Mouse (Mus musculus) midbrain, embryonic 12.5 days (tissue): ENCODE measurements around the gene Meis2. TPM values are rescaled to one million over a fixed set of nuclear protein-coding genes. Genes with fewer than 3 reads are reported as not detected.
A peak's percentile ranks its signal among the peaks of the same experiment; 100 is the strongest.

Experiments used
- ATAC-seq: fragments of 200-750 bp; cut with Nextera tagmentation; 2 replicates; pipeline ENCODE4 v1.8.0; 2017; ENCODE audit warnings: low read depth, moderate TSS enrichment, moderate library complexity; ENCODE audit not compliant: low FRiP score
- H3K27ac ChIP-seq: fragments of 300-500 bp; sonication (generic); replicated peaks from 2 replicates; pipeline ENCODE4 v1.5.1; 2016; ENCODE audit warnings: mild to moderate bottlenecking
- H3K27me3 ChIP-seq: fragments of 300-500 bp; sonication (generic); 2 replicates; pipeline ENCODE4 v1.6.1; 2016; ENCODE audit warnings: mild to moderate bottlenecking
- H3K36me3 ChIP-seq: fragments of 300-500 bp; sonication (generic); 2 replicates; pipeline ENCODE4 v1.6.1; 2016
- H3K4me1 ChIP-seq: fragments of 300-500 bp; sonication (generic); 2 replicates; pipeline ENCODE4 v1.6.1; 2016
- H3K4me2 ChIP-seq: fragments of 300-500 bp; sonication (generic); replicated peaks from 2 replicates; pipeline ENCODE4 v1.6.1; 2016; ENCODE audit warnings: mild to moderate bottlenecking, moderate library complexity
- H3K4me3 ChIP-seq: fragments of 300-500 bp; sonication (generic); 2 replicates; pipeline ENCODE4 v1.5.1; 2016; ENCODE audit warnings: mild to moderate bottlenecking
- H3K9ac ChIP-seq: fragments of 300-500 bp; sonication (generic); replicated peaks from 2 replicates; pipeline ENCODE4 v1.6.1; 2016; ENCODE audit warnings: mild to moderate bottlenecking, moderate library complexity
- H3K9me3 ChIP-seq: fragments of 300-500 bp; sonication (generic); 2 replicates; pipeline ENCODE4 v1.6.1; 2016; ENCODE audit warnings: mild to moderate bottlenecking
- WGBS: fragments of 180-500 bp; shearing (Covaris S2); methylation state at CpG from one replicate; pipeline ENCODE4 v1.1.7; 2016; 5-methylcytosine and 5-hydroxymethylcytosine counted together
- polyA plus RNA-seq: library from polyadenylated mRNA; unstranded; fragments of >200 nt; fragmentation: Nextera tagmentation; extraction: Ambion mirVana; gene quantifications from 2 replicates; pipeline ENCODE4 v1.2.1, GENCODE M21; 2016

Gene Meis2
- polyA plus RNA-seq, 1 experiment from 2014 or later, result 92.1 TPM

DNA sequence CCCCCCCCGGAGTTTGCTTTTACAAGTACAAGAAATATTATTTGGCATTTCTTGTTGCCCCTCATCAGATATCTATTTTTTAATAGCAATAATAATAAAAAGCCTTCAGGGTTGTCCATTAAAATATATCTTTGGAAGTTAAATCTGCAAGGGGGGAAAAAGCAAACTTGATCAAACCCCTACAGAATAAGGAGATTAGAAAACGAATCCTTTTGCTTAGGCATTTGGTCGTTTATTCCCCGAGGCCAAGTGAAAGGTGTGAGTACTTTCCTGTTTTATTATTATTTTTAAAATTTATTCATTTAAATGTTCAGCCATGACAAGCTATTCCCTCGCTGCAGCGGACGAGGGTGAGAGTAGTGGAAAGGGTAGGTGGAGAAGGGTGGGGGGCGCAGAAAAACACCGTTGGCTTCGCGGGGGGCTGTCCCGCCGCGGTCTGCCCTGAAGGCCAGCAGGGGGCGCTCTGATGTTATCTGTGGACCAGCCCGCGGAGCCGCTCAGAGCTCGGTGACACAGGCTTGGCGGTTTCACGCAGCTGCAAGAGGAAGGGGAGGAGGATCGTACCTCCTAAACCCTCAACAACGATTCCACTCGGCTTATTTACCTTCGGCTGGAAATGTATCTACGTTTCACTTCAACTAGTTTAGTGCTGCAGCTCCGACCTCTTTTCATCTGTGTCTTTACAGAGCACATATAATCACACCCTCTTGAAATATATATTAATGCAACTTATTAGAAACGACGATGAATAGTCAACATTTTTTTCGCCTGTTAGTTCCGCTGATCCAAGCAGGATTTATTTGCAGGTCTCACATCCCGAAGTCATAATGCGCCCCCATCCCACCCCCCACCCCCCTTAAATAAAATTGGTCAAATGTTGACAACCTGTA lies 209.9 kb downstream of the Meis2 start:
- peak; percentile 64 for ATAC-seq
- no peak overlapping the region for H3K27ac ChIP-seq
- 1% methylated on average over 31 of the region's 33 CpGs for WGBS

DNA sequence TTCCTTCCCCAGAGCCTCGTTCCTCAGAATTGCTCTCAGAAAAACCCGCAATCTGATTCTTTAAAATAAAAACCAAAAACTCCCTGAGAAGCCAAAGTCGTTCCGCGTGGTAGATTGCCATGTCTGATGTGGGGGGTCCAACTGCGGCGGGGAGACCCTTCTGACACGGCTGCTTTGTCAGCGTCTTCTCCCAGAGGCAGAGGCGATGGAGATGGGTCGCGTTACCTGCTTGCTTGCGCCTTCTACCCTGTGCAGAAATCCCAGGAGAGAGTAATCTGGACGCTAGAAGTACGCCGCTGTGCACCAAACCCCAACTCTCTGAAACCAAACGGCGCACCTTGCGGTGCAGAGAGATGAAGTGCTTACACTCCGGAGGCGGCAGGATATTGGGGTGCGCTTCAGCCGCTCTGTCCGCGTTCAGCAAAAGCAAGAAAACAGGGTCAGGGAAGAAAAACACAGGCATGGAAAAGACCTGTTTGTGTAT lies 210.8 kb downstream of the Meis2 start:
- Histone ChIP-seq H3K4me3 (peak overlapping the region; percentile 18), H3K9ac (no peak overlapping the region), H3K9me3 (no peaks in the 10 kb centered on the region), H3K27ac (no peak overlapping the region), H3K27me3 (peaks cover 73% of the 10 kb centered on the region), H3K4me2 (peak overlapping the region; percentile 60), H3K36me3 (no peaks in the 10 kb centered on the region), H3K4me1 (peaks cover 48% of the 10 kb centered on the region)
- ATAC-seq, result no peak
- 1% methylated on average over 25 of the region's 25 CpGs for WGBS

More for the DNA sequence above, 209.9 kb downstream of the Meis2 start:
- Histone ChIP-seq H3K9me3 (no peaks in the 10 kb centered on the region), H3K9ac (no peak overlapping the region), H3K27me3 (peaks cover 67% of the 10 kb centered on the region), H3K4me1 (peaks cover 55% of the 10 kb centered on the region), H3K36me3 (no peaks in the 10 kb centered on the region), H3K4me3 (peak overlapping the region; percentile 33), H3K4me2 (peak overlapping the region; percentile 60)

DNA sequence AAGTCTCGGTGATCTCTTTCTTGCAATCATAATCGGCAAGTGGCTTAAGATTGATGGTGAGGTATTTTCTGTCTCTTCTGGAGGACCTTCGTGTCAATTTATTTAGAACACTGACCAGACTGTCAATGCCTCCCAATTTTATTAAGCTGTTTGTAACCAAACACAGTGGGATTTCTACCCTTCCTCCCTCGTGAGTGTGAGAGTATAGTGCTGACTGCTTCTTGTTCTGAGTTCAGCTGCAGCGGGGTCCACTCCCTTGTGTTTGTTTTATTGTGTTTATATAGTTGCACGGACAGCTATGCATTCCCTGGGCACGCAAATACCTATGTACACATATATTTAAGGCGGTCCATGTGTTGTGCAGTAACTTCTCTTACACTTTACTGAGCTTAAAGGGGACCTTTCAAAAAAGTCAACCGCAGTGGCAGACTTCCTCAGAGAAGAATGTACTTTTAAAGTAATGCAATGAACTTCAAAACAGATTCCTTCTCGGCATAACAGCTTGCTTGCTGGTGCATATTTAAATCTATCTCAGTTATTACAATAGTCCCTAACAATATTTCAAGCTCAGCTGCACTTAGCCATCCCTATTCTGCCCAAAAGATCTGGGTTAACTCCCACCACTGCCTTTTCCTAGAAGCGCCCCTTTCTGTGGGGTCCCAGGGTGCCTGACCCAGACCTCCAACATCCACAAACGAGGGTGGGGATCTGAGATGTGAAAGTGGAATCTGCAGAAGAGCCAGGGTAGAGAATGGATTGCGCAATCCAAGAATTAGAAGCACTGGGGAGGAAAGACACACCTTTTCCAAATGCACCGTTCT lies 211.4 kb downstream of the Meis2 start:
- peak overlapping the region; percentile 60; the same call in 1 of the 2 replicates for H3K4me2 ChIP-seq
- H3K4me3 ChIP-seq, result peak overlapping the region; percentile 18; the same call in 1 of the 2 replicates
- ATAC-seq, result no peak
- peaks cover 73% of the 10 kb centered on the region for H3K27me3 ChIP-seq
- no peaks in the 10 kb centered on the region for H3K9me3 ChIP-seq
- no peak overlapping the region for H3K27ac ChIP-seq
- peaks cover 41% of the 10 kb centered on the region for H3K4me1 ChIP-seq
- H3K36me3 ChIP-seq, result no peaks in the 10 kb centered on the region
- WGBS, result 2% methylated on average over 14 of the region's 14 CpGs
- H3K9ac ChIP-seq, result no peak overlapping the region

DNA sequence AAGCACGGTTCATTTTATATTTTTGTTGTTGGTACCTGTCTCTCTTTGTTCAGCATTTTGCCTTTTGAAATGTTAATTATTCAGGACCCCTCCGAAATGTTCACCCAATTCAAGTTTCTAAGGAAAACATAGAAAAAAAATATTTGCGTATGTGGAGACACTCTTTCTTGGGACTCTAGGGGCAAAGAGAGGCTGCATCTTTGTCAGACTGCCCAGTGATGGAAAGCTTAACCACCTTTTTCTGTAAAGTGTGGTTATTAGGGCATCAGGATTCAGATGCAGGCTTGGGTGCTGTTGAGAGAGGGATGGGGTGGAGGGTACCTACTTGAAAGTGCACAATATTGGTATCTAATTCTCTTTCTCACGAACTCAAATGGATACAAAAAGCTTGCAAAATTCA lies 212.4 kb downstream of the Meis2 start:
- no peak for ATAC-seq
- no peaks in the 10 kb centered on the region for H3K9me3 ChIP-seq
- H3K27ac ChIP-seq, result no peak overlapping the region
- H3K9ac ChIP-seq, result no peak overlapping the region
- peak overlapping the region; percentile 61 for H3K4me2 ChIP-seq
- 3% methylated on average over 4 of the region's 4 CpGs for WGBS
- no peaks in the 10 kb centered on the region for H3K36me3 ChIP-seq
- H3K27me3 ChIP-seq, result peaks cover 71% of the 10 kb centered on the region
- H3K4me1 ChIP-seq, result peaks cover 33% of the 10 kb centered on the region
- H3K4me3 ChIP-seq, result no peak overlapping the region

DNA sequence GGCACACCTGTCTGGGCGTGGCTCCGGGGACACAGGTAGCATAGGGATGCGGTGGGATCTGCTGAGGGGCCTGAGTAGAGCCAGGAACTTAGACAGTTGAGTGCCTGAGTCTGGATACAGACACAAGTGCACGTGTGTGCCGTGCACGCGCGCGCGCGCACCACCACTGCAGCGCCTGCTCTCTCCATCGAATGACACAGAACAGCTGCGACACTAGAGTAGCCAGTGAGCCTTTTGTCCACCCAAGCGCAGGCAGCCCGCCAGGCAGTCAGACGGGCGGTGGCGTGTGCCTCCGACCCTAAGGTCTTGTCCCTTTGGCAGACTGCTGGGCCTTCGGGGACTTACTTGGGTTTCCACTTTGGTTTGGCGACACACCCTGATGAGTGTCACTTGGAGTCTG lies 213.0 kb downstream of the Meis2 start:
- Histone ChIP-seq H3K4me3 (peak overlapping the region; percentile 34), H3K4me2 (peak overlapping the region; percentile 61), H3K27me3 (peaks cover 65% of the 10 kb centered on the region), H3K4me1 (peaks cover 28% of the 10 kb centered on the region), H3K36me3 (no peaks in the 10 kb centered on the region), H3K9ac (0 out of 2 replicates have a peak overlapping the region, but pooled peaks have one; percentile 39), H3K9me3 (no peaks in the 10 kb centered on the region), H3K27ac (no peak overlapping the region)
- under 1% methylated on average over 22 of the region's 22 CpGs for WGBS
- ATAC-seq, result peak; percentile 54

DNA sequence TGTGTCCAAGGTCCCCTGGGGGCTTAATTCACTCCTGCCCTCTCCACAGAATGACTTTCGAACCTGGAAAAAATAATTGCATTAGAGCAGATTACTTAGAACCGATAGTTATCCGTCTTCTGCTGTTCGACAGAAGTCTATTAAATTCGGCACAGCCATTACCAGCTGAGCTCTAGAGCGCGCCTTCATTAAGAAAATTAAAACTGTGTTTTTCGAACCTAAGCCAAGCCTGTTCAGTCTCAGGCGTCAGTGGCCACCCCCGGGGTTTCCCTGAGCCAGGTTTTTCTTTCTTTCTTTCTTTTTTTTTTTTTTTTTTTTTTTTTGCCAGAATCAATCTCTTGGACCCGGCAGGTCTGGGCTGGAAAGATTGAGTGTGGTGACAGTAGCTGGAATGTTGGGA lies 213.5 kb downstream of the Meis2 start:
- Histone ChIP-seq H3K36me3 (no peaks in the 10 kb centered on the region), H3K4me2 (peak overlapping the region; percentile 61), H3K9me3 (no peaks in the 10 kb centered on the region), H3K9ac (no peak overlapping the region), H3K27ac (no peak overlapping the region), H3K4me1 (peaks cover 23% of the 10 kb centered on the region), H3K27me3 (peaks cover 60% of the 10 kb centered on the region), H3K4me3 (no peak overlapping the region)
- ATAC-seq, result no peak
- 17% methylated on average over 11 of the region's 11 CpGs for WGBS

DNA sequence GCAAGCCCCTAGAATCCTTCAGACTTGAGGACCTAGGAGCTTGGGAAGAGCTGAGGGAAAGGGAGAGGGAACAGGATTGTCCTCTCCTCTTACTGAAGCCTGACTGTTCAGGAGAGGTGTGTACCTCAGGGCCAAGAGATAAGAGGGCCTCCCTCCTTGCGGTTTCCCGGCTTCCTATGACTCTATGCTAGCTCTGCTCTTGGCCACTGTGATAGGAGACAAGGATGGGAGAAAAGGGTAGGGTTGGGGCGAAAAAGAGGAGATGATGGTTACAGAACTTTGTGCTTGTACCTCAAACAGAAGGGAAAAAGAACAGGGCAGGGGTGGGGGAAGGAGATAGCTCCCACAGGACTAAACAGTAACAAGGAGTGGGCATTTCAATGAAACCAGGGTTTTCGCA lies 214.7 kb downstream of the Meis2 start:
- Histone ChIP-seq H3K4me2 (no peak overlapping the region), H3K27ac (no peak overlapping the region), H3K36me3 (no peaks in the 10 kb centered on the region), H3K9me3 (no peaks in the 10 kb centered on the region), H3K4me1 (peaks cover 21% of the 10 kb centered on the region), H3K4me3 (no peak overlapping the region), H3K27me3 (peaks cover 59% of the 10 kb centered on the region), H3K9ac (no peak overlapping the region)
- WGBS, result 82% methylated on average over 4 of the region's 4 CpGs
- ATAC-seq, result no peak

DNA sequence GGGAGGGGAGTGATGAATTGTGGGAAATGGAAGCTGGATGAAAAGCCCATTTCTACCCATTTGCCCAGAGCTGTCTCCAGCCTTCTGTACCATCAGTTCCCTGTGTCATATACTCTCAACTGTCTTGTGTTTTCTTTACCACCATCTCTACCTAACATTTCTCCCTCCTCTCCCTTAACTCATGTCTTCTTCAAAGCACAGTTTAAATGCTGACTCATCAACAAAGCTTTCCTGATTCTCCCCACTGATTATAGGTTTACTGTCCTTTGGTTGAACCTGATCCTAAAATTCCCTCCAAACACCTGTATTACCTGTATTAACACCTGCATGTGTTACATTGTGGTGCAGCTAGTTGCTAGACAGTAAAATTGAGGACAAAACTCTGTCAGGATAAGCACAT lies 222.8 kb downstream of the Meis2 start:
- Histone ChIP-seq H3K27ac (no peak overlapping the region), H3K4me2 (no peak overlapping the region), H3K4me1 (no peaks in the 10 kb centered on the region), H3K4me3 (no peak overlapping the region), H3K27me3 (no peaks in the 10 kb centered on the region), H3K9me3 (no peaks in the 10 kb centered on the region), H3K36me3 (no peaks in the 10 kb centered on the region), H3K9ac (no peak overlapping the region)
- no peak for ATAC-seq

DNA sequence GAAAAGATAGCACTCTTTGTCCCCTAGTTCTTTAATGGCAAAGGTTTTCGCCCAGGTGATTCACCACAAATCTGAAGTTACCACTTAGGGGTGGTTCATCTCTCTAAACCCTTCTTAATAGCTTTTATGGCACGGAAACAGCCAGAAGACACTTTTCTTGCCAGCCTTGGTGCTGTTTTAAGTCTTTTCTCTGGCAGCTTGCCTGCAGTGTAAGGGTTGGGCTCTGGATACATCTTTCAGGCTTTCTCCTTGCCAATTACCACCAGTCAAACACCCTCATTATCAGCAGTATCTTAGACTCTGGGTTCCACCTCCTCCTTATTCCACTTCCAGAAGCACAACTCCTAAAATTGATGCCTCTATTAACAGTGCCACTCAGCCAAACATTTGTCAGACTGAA lies 229.6 kb downstream of the Meis2 start:
- no peak overlapping the region for H3K4me3 ChIP-seq
- no peak overlapping the region for H3K9ac ChIP-seq
- no peak for ATAC-seq
- H3K4me1 ChIP-seq, result no peaks in the 10 kb centered on the region
- H3K4me2 ChIP-seq, result no peak overlapping the region
- H3K9me3 ChIP-seq, result no peaks in the 10 kb centered on the region
- WGBS, result 88% methylated on average over 2 of the region's 2 CpGs
- H3K27me3 ChIP-seq, result no peaks in the 10 kb centered on the region
- H3K27ac ChIP-seq, result no peak overlapping the region
- H3K36me3 ChIP-seq, result no peaks in the 10 kb centered on the region

DNA sequence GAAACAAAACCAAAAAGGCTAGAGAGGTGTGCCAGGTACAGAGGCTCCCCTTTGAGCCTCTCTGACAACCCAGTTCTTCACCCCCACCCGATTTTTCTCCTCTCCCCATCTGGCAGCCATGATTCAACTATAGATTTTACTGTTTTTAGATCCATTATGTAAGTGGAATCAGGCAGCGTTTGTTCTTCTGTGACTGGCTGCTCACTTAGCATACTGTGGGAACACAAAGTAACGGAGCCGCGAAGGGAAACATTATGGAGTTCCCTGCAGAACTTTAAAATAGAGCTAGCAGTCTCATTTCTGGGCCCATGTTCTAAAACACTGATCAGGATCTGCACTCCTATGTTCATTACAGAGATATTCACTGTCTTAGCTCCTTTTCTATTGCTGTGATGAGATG lies 243.3 kb downstream of the Meis2 start:
- Histone ChIP-seq H3K4me3 (no peak overlapping the region), H3K9ac (no peak overlapping the region), H3K36me3 (no peaks in the 10 kb centered on the region), H3K4me1 (no peaks in the 10 kb centered on the region), H3K27ac (no peak overlapping the region), H3K9me3 (no peaks in the 10 kb centered on the region), H3K4me2 (no peak overlapping the region), H3K27me3 (no peaks in the 10 kb centered on the region)
- WGBS, result 92% methylated on average over 5 of the region's 5 CpGs
- ATAC-seq, result no peak

DNA sequence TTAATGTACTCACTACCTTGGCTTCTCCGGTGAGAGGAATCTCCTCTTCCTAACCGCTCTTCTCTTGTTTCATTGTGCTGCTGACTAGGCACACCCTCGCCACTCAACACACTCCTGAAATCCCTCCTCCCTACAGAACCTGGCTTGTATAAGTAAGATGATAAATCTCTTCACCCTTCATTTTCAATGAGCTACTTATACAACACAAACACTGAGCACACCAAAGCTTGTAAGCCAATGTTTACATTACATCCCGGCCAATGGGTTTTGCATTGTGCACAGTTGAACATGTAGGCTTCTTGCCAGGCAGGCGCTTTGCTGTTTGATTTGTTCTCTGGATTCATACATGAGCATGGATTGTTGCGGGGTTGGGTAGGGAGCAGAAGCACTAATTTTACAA lies 247.7 kb downstream of the Meis2 start:
- no peak overlapping the region for H3K4me3 ChIP-seq
- H3K9ac ChIP-seq, result no peak overlapping the region
- H3K27ac ChIP-seq, result no peak overlapping the region
- H3K4me1 ChIP-seq, result peaks cover under 1% of the 10 kb centered on the region; the same call in 1 of the 2 replicates
- no peak overlapping the region for H3K4me2 ChIP-seq
- 70% methylated on average over 6 of the region's 6 CpGs for WGBS
- H3K36me3 ChIP-seq, result no peaks in the 10 kb centered on the region
- no peak for ATAC-seq
- H3K27me3 ChIP-seq, result no peaks in the 10 kb centered on the region
- H3K9me3 ChIP-seq, result no peaks in the 10 kb centered on the region

DNA sequence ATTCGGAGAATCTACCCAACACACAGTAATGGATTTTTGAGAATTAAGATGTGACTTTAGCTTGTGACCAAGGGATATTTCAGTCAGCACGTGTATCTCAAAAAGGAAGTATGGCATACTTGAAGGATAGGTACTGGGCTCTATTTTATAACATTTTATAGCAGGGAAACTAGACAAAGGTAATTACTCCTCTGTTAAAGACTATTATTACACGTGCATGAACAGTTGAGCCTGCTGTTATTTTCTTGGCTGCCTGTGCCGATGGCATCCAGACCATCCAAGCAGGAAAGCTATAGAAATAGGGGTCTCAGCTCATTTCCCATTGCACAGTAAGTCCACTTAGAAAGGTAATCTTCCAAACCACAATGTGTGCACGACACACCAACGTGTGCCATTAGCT lies 251.9 kb downstream of the Meis2 start:
- H3K27ac ChIP-seq, result no peak overlapping the region
- no peak for ATAC-seq
- H3K4me2 ChIP-seq, result no peak overlapping the region
- WGBS, result 77% methylated on average over 6 of the region's 6 CpGs
- no peaks in the 10 kb centered on the region for H3K9me3 ChIP-seq
- H3K36me3 ChIP-seq, result no peaks in the 10 kb centered on the region
- no peak overlapping the region for H3K9ac ChIP-seq
- no peak overlapping the region for H3K4me3 ChIP-seq
- peaks cover 5% of the 10 kb centered on the region; the same call in 1 of the 2 replicates for H3K4me1 ChIP-seq
- no peaks in the 10 kb centered on the region for H3K27me3 ChIP-seq
